Mouse (Mus musculus) forebrain, embryonic 13.5 days (tissue): ENCODE results near the gene Kcnb1. TPM values are rescaled to one million over a fixed set of nuclear protein-coding genes. Genes with fewer than 3 reads are reported as not detected.

ENCODE experiments used
- ATAC-seq: fragments of 200-750 bp; cut with Nextera tagmentation; 2 replicates; pipeline ENCODE4 v1.8.0; 2017
- H3K27ac ChIP-seq: fragments of 300-500 bp; sonication (generic); 2 replicates; pipeline ENCODE4 v1.5.1; 2015; ENCODE audit warnings: inconsistent platforms, mild to moderate bottlenecking, moderate library complexity
- H3K27me3 ChIP-seq: fragments of 300-500 bp; sonication (generic); 2 replicates; pipeline ENCODE4 v1.6.1; 2015; ENCODE audit warnings: mild to moderate bottlenecking, inconsistent platforms
- H3K36me3 ChIP-seq: fragments of 300-500 bp; sonication (generic); 2 replicates; pipeline ENCODE4 v1.6.1; 2015; ENCODE audit warnings: mild to moderate bottlenecking, inconsistent platforms; ENCODE audit not compliant: poor library complexity, severe bottlenecking
- H3K4me1 ChIP-seq: fragments of 300-500 bp; sonication (generic); 2 replicates; pipeline ENCODE4 v1.6.1; 2015; ENCODE audit warnings: inconsistent platforms
- H3K4me2 ChIP-seq: fragments of 300-500 bp; sonication (generic); 2 replicates; pipeline ENCODE4 v1.6.1; 2015; ENCODE audit warnings: inconsistent platforms, mild to moderate bottlenecking, moderate library complexity
- H3K4me3 ChIP-seq: fragments of 300-500 bp; sonication (generic); 2 replicates; pipeline ENCODE4 v1.5.1; 2015; ENCODE audit warnings: mild to moderate bottlenecking, inconsistent platforms
- H3K9ac ChIP-seq: fragments of 300-500 bp; sonication (generic); 2 replicates; pipeline ENCODE4 v1.6.1; 2015; ENCODE audit warnings: mild to moderate bottlenecking, inconsistent platforms
- H3K9me3 ChIP-seq: fragments of 300-500 bp; sonication (generic); replicated peaks from 2 replicates; pipeline ENCODE4 v1.6.1; 2016; ENCODE audit warnings: inconsistent platforms
- WGBS: fragments of 180-500 bp; shearing (Covaris S2); methylation state at CpG from one replicate; pipeline ENCODE4 v1.1.7; 2015; 5-methylcytosine and 5-hydroxymethylcytosine counted together
- polyA plus RNA-seq: library from polyadenylated mRNA; unstranded; fragments of >200 nt; fragmentation: Nextera tagmentation; extraction: Ambion mirVana; gene quantifications from 2 replicates; pipeline ENCODE4 v1.2.1, GENCODE M21; 2015

The Kcnb1 gene
- polyA plus RNA-seq, 1 experiment from 2014 or later = 1.3 TPM

DNA sequence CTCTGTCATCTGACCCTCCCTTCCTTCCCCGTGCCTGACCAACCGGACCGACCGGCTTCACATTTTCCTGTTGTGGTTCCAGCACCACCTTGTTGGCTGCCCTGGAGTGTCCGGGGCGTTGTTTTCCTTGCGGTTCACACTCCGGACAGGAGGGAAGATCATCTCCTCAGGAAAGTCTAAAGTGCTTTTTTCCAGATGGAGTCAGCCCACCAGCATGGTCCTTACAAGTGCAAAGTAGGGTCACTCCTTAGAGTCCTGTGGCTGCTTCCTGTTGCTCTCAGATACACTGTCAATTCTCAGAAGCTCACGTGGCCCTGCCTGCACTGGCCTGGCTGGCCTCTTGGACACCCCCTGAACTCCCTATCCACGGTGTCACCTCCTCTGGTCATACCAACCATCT, 71.9 kb downstream of the Kcnb1 start:
- Histone ChIP-seq H3K4me3 (no peak overlapping the region), H3K9me3 (no peaks in the 10 kb centered on the region), H3K4me1 (peaks cover 5% of the 10 kb centered on the region), H3K27me3 (no peaks in the 10 kb centered on the region), H3K4me2 (no peak overlapping the region), H3K27ac (no peak overlapping the region), H3K36me3 (no peaks in the 10 kb centered on the region), H3K9ac (no peak overlapping the region)
- no peak for ATAC-seq
- WGBS = 85% methylated on average over 10 of the region's 10 CpGs

GRCm38 (mm10) chr2:167112737-167113136, 77.2 kb downstream of the Kcnb1 start:
- ATAC-seq = peak; percentile 81
- H3K36me3 ChIP-seq = no peaks in the 10 kb centered on the region
- H3K9me3 ChIP-seq = no peaks in the 10 kb centered on the region

DNA sequence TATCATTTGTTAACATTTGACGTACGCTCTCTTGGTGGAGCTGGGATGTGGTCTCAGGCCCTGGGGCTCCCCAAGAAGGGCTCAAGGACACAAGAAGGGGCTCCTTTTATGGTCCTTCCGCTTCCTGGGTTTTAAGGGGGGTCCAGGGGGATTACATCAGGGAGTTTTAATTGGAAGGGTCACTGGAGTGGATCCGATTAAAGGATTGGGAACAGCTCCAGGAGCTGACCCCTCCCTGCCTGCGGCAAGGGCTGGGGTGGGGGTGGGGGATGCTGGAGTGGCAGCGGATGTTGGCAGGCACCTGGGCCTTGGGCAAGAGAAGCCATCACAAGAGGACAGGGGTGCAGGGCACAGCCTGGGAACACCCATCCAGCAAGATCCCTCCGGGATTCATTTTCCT, 77.7 kb downstream of the Kcnb1 start:
- Histone ChIP-seq H3K9me3 (no peaks in the 10 kb centered on the region), H3K9ac (peak overlapping the region; percentile 26; the same call in 1 of the 2 replicates), H3K27me3 (no peaks in the 10 kb centered on the region), H3K4me3 (no peak overlapping the region), H3K27ac (no peak overlapping the region), H3K4me1 (peaks cover 10% of the 10 kb centered on the region), H3K4me2 (peak overlapping the region; percentile 3; the same call in 1 of the 2 replicates), H3K36me3 (no peaks in the 10 kb centered on the region)
- ATAC-seq = peak; percentile 69
- WGBS = 15% methylated on average over 7 of the region's 7 CpGs

More at GRCm38 (mm10) chr2:167112737-167113136, 77.2 kb downstream of the Kcnb1 start:
- no peak overlapping the region for H3K9ac ChIP-seq
- no peak overlapping the region for H3K27ac ChIP-seq
- no peak overlapping the region for H3K4me3 ChIP-seq
- WGBS = 44% methylated on average over 6 of the region's 6 CpGs
- no peaks in the 10 kb centered on the region for H3K27me3 ChIP-seq
- no peak overlapping the region for H3K4me2 ChIP-seq
- peaks cover 10% of the 10 kb centered on the region for H3K4me1 ChIP-seq

DNA sequence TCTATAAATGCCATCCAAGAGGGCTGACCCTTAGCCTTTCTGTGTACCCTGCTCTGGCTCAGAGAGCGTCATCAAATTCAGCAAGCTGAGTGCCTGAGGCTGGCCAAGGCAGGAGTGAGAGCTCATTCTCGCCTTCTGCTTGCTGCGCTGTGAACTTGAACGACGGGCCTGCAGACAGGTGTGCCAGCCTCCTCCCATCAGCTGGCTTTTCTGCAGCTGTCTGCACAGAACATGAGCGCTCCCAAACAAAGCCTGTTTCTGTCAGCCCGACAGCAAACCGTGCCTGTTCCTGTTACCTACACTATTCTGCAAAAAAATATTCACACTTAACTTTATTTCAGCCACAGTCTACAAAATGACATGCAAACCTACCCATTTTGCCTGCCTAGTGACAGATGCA, 80.4 kb downstream of the Kcnb1 start:
- H3K27me3 ChIP-seq = no peaks in the 10 kb centered on the region
- peaks cover 14% of the 10 kb centered on the region for H3K36me3 ChIP-seq
- peaks cover 11% of the 10 kb centered on the region for H3K4me1 ChIP-seq
- no peak overlapping the region for H3K27ac ChIP-seq
- WGBS = 84% methylated on average over 8 of the region's 8 CpGs
- H3K9ac ChIP-seq = no peak overlapping the region
- ATAC-seq = no peak
- H3K4me3 ChIP-seq = no peak overlapping the region
- no peaks in the 10 kb centered on the region for H3K9me3 ChIP-seq
- H3K4me2 ChIP-seq = no peak overlapping the region

DNA sequence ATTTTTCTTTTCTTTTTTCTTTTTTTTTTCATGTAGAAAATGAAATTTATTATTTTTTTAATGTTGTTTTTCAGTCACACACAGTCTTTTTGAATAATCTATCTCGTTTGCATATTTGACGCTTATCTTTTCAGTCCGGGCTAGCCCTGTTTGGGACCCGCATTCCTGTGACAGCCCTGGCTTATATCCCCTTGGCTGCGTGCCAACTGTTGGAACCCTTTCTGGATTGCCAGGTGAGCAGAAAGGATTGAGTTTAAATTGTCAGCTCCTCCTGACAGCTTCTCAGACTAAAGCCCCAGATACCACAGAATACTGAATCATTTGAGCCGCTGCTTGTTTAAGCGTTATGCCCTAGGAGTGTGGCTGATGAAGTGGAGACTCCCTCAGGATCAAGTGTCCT, 86.4 kb downstream of the Kcnb1 start:
- Histone ChIP-seq H3K4me2 (no peak overlapping the region), H3K27me3 (no peaks in the 10 kb centered on the region), H3K9ac (no peak overlapping the region), H3K27ac (peak overlapping the region; percentile 40; the same call in 1 of the 2 replicates), H3K9me3 (no peaks in the 10 kb centered on the region), H3K4me1 (peaks cover 11% of the 10 kb centered on the region; the same call in 1 of the 2 replicates), H3K4me3 (no peak overlapping the region), H3K36me3 (peaks cover 15% of the 10 kb centered on the region)
- WGBS = 58% methylated on average over 7 of the region's 7 CpGs
- ATAC-seq = no peak

DNA sequence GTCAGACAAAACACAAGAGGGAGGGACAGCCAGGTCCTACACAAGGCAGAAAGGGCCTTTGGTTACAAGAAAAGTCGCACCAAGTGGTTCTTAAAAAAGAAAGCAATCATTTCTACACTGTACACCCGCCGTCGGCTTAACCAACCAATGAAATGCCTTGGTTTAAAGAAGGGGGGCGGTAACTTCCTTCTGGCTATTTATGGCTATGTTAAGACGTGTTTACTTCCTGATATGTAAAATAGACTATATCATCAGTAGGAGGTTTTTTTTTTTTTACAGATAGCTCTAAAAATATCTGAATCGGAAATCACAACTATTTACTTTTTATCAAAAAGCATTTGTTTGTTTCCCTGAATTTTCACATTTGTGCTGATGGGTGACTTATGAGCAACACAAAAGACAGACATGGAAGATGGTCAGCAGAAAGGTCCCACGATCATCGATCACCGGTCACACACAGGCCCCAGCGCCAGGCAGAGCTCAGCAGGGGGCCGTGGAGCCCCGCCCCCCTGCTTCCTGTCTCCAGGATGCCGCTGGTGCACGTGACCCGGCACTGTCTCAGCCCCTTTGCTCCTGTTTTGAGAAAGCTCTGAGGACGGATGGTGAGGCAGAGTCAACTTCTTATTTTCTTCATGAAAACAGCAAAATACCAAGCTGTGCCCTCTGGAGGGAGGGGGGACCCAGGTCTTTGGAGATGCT, 88.1 kb downstream of the Kcnb1 start:
- no peak for ATAC-seq
- Histone ChIP-seq H3K9me3 (no peaks in the 10 kb centered on the region), H3K9ac (no peak overlapping the region), H3K4me3 (no peak overlapping the region), H3K36me3 (peaks cover 15% of the 10 kb centered on the region), H3K4me1 (peaks cover 11% of the 10 kb centered on the region; the same call in 1 of the 2 replicates), H3K27me3 (no peaks in the 10 kb centered on the region), H3K27ac (no peak overlapping the region), H3K4me2 (no peak overlapping the region)
- 88% methylated on average over 17 of the region's 17 CpGs for WGBS

GRCm38 (mm10) chr2:167094688-167095087, 95.3 kb downstream of the Kcnb1 start:
- no peaks in the 10 kb centered on the region for H3K9me3 ChIP-seq
- H3K36me3 ChIP-seq = no peaks in the 10 kb centered on the region
- no peak for ATAC-seq
- WGBS = 87% methylated on average over 4 of the region's 4 CpGs
- no peak overlapping the region for H3K27ac ChIP-seq
- no peak overlapping the region for H3K4me3 ChIP-seq
- no peaks in the 10 kb centered on the region for H3K4me1 ChIP-seq
- no peak overlapping the region for H3K9ac ChIP-seq
- no peaks in the 10 kb centered on the region for H3K27me3 ChIP-seq
- no peak overlapping the region for H3K4me2 ChIP-seq

- Histone ChIP-seq H3K9ac (no peak overlapping the region), H3K4me2 (no peak overlapping the region), H3K4me1 (no peaks in the 10 kb centered on the region), H3K36me3 (no peaks in the 10 kb centered on the region), H3K27ac (no peak overlapping the region), H3K9me3 (no peaks in the 10 kb centered on the region), H3K27me3 (no peaks in the 10 kb centered on the region), H3K4me3 (no peak overlapping the region)
- 94% methylated on average over 13 of the region's 13 CpGs for WGBS
- ATAC-seq = no peak
These were observed 96.6 kb downstream of the Kcnb1 start for GRCm38 (mm10) chr2:167093171-167093900.

GRCm38 (mm10) chr2:167090271-167090670, 99.7 kb downstream of the Kcnb1 start:
- H3K27ac ChIP-seq = no peak overlapping the region
- ATAC-seq = no peak
- no peaks in the 10 kb centered on the region for H3K4me1 ChIP-seq
- H3K9me3 ChIP-seq = no peaks in the 10 kb centered on the region
- H3K4me2 ChIP-seq = no peak overlapping the region
- WGBS = 64% methylated on average over 1 of the region's 1 CpGs
- no peak overlapping the region for H3K4me3 ChIP-seq
- H3K36me3 ChIP-seq = no peaks in the 10 kb centered on the region
- no peaks in the 10 kb centered on the region for H3K27me3 ChIP-seq
- no peak overlapping the region for H3K9ac ChIP-seq

- H3K36me3 ChIP-seq = no peaks in the 10 kb centered on the region
- no peak overlapping the region for H3K27ac ChIP-seq
- no peak overlapping the region for H3K9ac ChIP-seq
- H3K4me3 ChIP-seq = no peak overlapping the region
- H3K4me2 ChIP-seq = no peak overlapping the region
- WGBS = 84% methylated on average over 5 of the region's 5 CpGs
- no peak for ATAC-seq
- H3K4me1 ChIP-seq = peaks cover 2% of the 10 kb centered on the region; the same call in 1 of the 2 replicates
- H3K27me3 ChIP-seq = no peaks in the 10 kb centered on the region
- no peaks in the 10 kb centered on the region for H3K9me3 ChIP-seq
These were observed 103.1 kb downstream of the Kcnb1 start for GRCm38 (mm10) chr2:167086836-167087235.

GRCm38 (mm10) chr2:167086092-167086491, 103.9 kb downstream of the Kcnb1 start:
- H3K4me2 ChIP-seq = no peak overlapping the region
- H3K4me3 ChIP-seq = no peak overlapping the region
- ATAC-seq = no peak
- H3K4me1 ChIP-seq = peaks cover 7% of the 10 kb centered on the region
- no peaks in the 10 kb centered on the region for H3K27me3 ChIP-seq
- no peak overlapping the region for H3K9ac ChIP-seq
- H3K36me3 ChIP-seq = no peaks in the 10 kb centered on the region
- no peak overlapping the region for H3K27ac ChIP-seq
- 77% methylated on average over 11 of the region's 11 CpGs for WGBS
- H3K9me3 ChIP-seq = no peaks in the 10 kb centered on the region

- 38% methylated on average over 4 of the region's 4 CpGs for WGBS
- no peak overlapping the region for H3K4me2 ChIP-seq
- H3K9ac ChIP-seq = no peak overlapping the region
- H3K9me3 ChIP-seq = no peaks in the 10 kb centered on the region
- peaks cover 25% of the 10 kb centered on the region for H3K4me1 ChIP-seq
- H3K27ac ChIP-seq = no peak overlapping the region
- ATAC-seq = peak; percentile 51; the same call in 1 of the 2 replicates
- no peaks in the 10 kb centered on the region for H3K36me3 ChIP-seq
- no peaks in the 10 kb centered on the region for H3K27me3 ChIP-seq
- H3K4me3 ChIP-seq = no peak overlapping the region
These were observed 108.3 kb downstream of the Kcnb1 start for GRCm38 (mm10) chr2:167081639-167082038.
